Mouse (Mus musculus) MEL (cell line): Measurements from ENCODE around the gene Ndufaf8. TPM values are rescaled to one million over a fixed set of nuclear protein-coding genes. Genes with fewer than 3 reads are reported as not detected.
A peak's percentile ranks its signal among the peaks of the same experiment; 100 is the strongest.

Source experiments
- DNase-seq: peaks from one replicate; pipeline ENCODE4 v3.0.0; 2011; ENCODE audit warnings: low read depth, low spot score
- H3K27ac ChIP-seq: 2 replicates; pipeline ENCODE4 v1.5.1; 2012; ENCODE audit warnings: low read depth, mild to moderate bottlenecking, control low read depth, low read length, moderate library complexity; ENCODE audit not compliant: control insufficient read depth
- H3K27me3 ChIP-seq, 2 experiments: fragments of 150-350 bp in 1 of 2; sonication (generic) in 1 of 2; 2 replicates each; pipeline ENCODE4 v1.6.1; 2012; ENCODE audit warnings: low read length in 2 of 2, mild to moderate bottlenecking in 2 of 2, improper control_type of control experiment in 1 of 2, moderate library complexity in 1 of 2; ENCODE audit not compliant: insufficient read depth in 2 of 2, control insufficient read depth in 1 of 2
- H3K36me3 ChIP-seq, 2 experiments: 2 replicates each; pipeline ENCODE4 v1.6.1; 2012 to 2014; ENCODE audit warnings: low read length in 2 of 2, improper control_type of control experiment in 1 of 2, inconsistent platforms in 1 of 2, mild to moderate bottlenecking in 1 of 2; ENCODE audit not compliant: insufficient read depth in 2 of 2, control insufficient read depth in 1 of 2
- H3K4me1 ChIP-seq, 2 experiments: fragments of 150-350 bp in 1 of 2; sonication (generic) in 1 of 2; 2 replicates each; pipeline ENCODE4 v1.6.1; 2012; ENCODE audit warnings: low read length in 2 of 2, improper control_type of control experiment in 1 of 2, mild to moderate bottlenecking in 1 of 2; ENCODE audit not compliant: insufficient read depth in 2 of 2, control insufficient read depth in 1 of 2
- H3K4me3 ChIP-seq, 2 experiments: fragments of 150-350 bp in 1 of 2; sonication (generic) in 1 of 2; 2 replicates each; pipeline ENCODE4 v1.5.1; 2012; ENCODE audit warnings: low read depth in 2 of 2, low read length in 2 of 2, mild to moderate bottlenecking in 2 of 2, moderate library complexity in 2 of 2, control low read depth in 1 of 2, improper control_type of control experiment in 1 of 2; ENCODE audit not compliant: control insufficient read depth in 1 of 2, insufficient read depth in 1 of 2
- H3K79me2 ChIP-seq: 2 replicates; pipeline ENCODE4 v1.6.1; 2012; ENCODE audit warnings: mild to moderate bottlenecking, low read length, moderate library complexity; ENCODE audit not compliant: control insufficient read depth, poor library complexity, insufficient read depth
- H3K9ac ChIP-seq: 2 replicates; pipeline ENCODE4 v1.6.1; 2012; ENCODE audit warnings: low read depth, mild to moderate bottlenecking, control low read depth, low read length, moderate library complexity; ENCODE audit not compliant: control insufficient read depth, poor library complexity, severe bottlenecking
- H3K9me3 ChIP-seq: fragments of 150-350 bp; sonication (generic); replicated peaks from 2 replicates; pipeline ENCODE4 v1.6.1; 2012; ENCODE audit warnings: mild to moderate bottlenecking, low read length, improper control_type of control experiment, moderate library complexity; ENCODE audit not compliant: insufficient read depth
- CHD1 ChIP-seq: IDR thresholded peaks from 2 replicates; pipeline ENCODE4 v1.6.1; 2012; ENCODE audit warnings: low read depth, mild to moderate bottlenecking, inconsistent platforms, low read length, improper control_type of control experiment
- CTCF ChIP-seq, 3 experiments: IDR thresholded peaks in 2 of 3; conservative IDR thresholded peaks in 1 of 3; 2 replicates each; pipeline ENCODE4 v1.5.1; 2011 to 2012; ENCODE audit warnings: low read length in 3 of 3, low read depth in 2 of 3, mild to moderate bottlenecking in 2 of 3, improper control_type of control experiment in 1 of 3, inconsistent platforms in 1 of 3, mixed read lengths in 1 of 3, moderate library complexity in 1 of 3; ENCODE audit not compliant: control insufficient read depth in 1 of 3, insufficient read depth in 1 of 3, poor library complexity in 1 of 3, severe bottlenecking in 1 of 3
- ELF1 ChIP-seq: IDR thresholded peaks from 2 replicates; pipeline ENCODE4 v1.6.1; 2014; ENCODE audit warnings: low read depth, mild to moderate bottlenecking, inconsistent platforms, low read length, improper control_type of control experiment, moderate library complexity
- EP300 ChIP-seq, 2 experiments: IDR thresholded peaks; 2 replicates each; pipeline ENCODE4 v1.6.1; 2011; ENCODE audit warnings: improper control_type of control experiment in 2 of 2, low read length in 2 of 2, low read depth in 1 of 2, mild to moderate bottlenecking in 1 of 2
- ETS1 ChIP-seq: IDR thresholded peaks from 2 replicates; pipeline ENCODE4 v1.6.1; 2012; ENCODE audit warnings: low read depth, mild to moderate bottlenecking, inconsistent platforms, low read length, improper control_type of control experiment, moderate library complexity
- GATA1 ChIP-seq: IDR thresholded peaks from 2 replicates; pipeline ENCODE4 v1.6.1; 2011; ENCODE audit warnings: low read depth, low read length, improper control_type of control experiment
- MAX ChIP-seq: IDR thresholded peaks from 2 replicates; pipeline ENCODE4 v1.6.1; 2011; ENCODE audit warnings: low read length, improper control_type of control experiment
- MAZ ChIP-seq: IDR thresholded peaks from 2 replicates; pipeline ENCODE4 v1.6.1; 2012; ENCODE audit warnings: low read depth, mild to moderate bottlenecking, inconsistent platforms, low read length, improper control_type of control experiment
- POLR2AphosphoS5 ChIP-seq: IDR thresholded peaks from 2 replicates; pipeline ENCODE4 v1.6.1; 2012; ENCODE audit warnings: low read depth, borderline replicate concordance, mild to moderate bottlenecking, inconsistent platforms, low read length, moderate library complexity, mixed read lengths
- SMC3 ChIP-seq: IDR thresholded peaks from 2 replicates; pipeline ENCODE4 v1.6.1; 2011; ENCODE audit warnings: low read depth, low read length, improper control_type of control experiment
- TBP ChIP-seq: IDR thresholded peaks from 2 replicates; pipeline ENCODE4 v1.8.0; 2011; ENCODE audit warnings: low read depth, low read length, improper control_type of control experiment
- TCF12 ChIP-seq: IDR thresholded peaks from 2 replicates; pipeline ENCODE4 v1.6.1; 2014; ENCODE audit warnings: low read depth, mild to moderate bottlenecking, inconsistent platforms, low read length, improper control_type of control experiment, moderate library complexity
- UBTF ChIP-seq: IDR thresholded peaks from 2 replicates; pipeline ENCODE4 v1.6.1; 2012; ENCODE audit warnings: low read depth, mild to moderate bottlenecking, inconsistent platforms, low read length, improper control_type of control experiment, moderate library complexity, borderline replicate concordance; ENCODE audit not compliant: insufficient read depth
- USF1 ChIP-seq: IDR thresholded peaks from 2 replicates; pipeline ENCODE4 v1.6.1; 2014; ENCODE audit warnings: low read depth, mild to moderate bottlenecking, inconsistent platforms, low read length, improper control_type of control experiment, moderate library complexity
- ZKSCAN1 ChIP-seq: IDR thresholded peaks from 2 replicates; pipeline ENCODE4 v1.6.1; 2012; ENCODE audit warnings: low read depth, mild to moderate bottlenecking, inconsistent platforms, low read length, improper control_type of control experiment, moderate library complexity
- ZMIZ1 ChIP-seq: IDR thresholded peaks from 2 replicates; pipeline ENCODE4 v1.6.1; 2012; ENCODE audit warnings: low read depth, mild to moderate bottlenecking, inconsistent platforms, low read length, improper control_type of control experiment, moderate library complexity
- ZNF384 ChIP-seq: IDR thresholded peaks from 2 replicates; pipeline ENCODE4 v1.6.1; 2012; ENCODE audit warnings: low read depth, mild to moderate bottlenecking, inconsistent platforms, low read length, improper control_type of control experiment
- polyA plus RNA-seq, 2 experiments: library from polyadenylated mRNA; stranded (reverse) in 1 of 2; unstranded in 1 of 2; fragments of >175 nt in 1 of 2; fragments of >200 nt in 1 of 2; gene quantifications; 2 replicates each; pipeline versions ENCODE4 v1.2.1 to v1.2.4; 2012; ENCODE audit warnings: low replicate concordance in 2 of 2, low read depth in 1 of 2; ENCODE audit not compliant: insufficient read length in 2 of 2, insufficient read depth in 1 of 2, missing spikeins in 1 of 2
- total RNA-seq: library from RNA; depleted of rRNA; stranded (reverse); fragments of 300-350 nt; gene quantifications from 2 replicates; pipeline ENCODE4 v1.2.3, GENCODE M21; 2012; rRNA removed

Gene Ndufaf8
- total and polyA plus RNA-seq, 3 experiments = 77.6 to 120 TPM; not detected in 1

- DNase-seq = no peak
- TF ChIP-seq ZKSCAN1 (no peak), ETS1 (no peak), MAZ (no peak), SMC3 (no peak), CTCF (IDR thresholded peaks at IDR 0.05 in 2 of 3, conservative IDR thresholded peaks at IDR 0.05 in 1 of 3; ENCODE audit: control insufficient read depth in 1 of 3, insufficient read depth in 1 of 3, low read depth in 2 of 3, low read length in 3 of 3, poor library complexity in 1 of 3, severe bottlenecking in 1 of 3) (no peak), USF1 (no peak), TBP (no peak), POLR2AphosphoS5 (no peak), ZMIZ1 (no peak), EP300 (IDR thresholded peaks at IDR 0.05; ENCODE audit: low read depth in 1 of 2, low read length in 2 of 2) (no peak), ELF1 (no peak), UBTF (no peak), MAX (no peak)
- Histone ChIP-seq H3K9ac (no peak overlapping the region), H3K79me2 (peaks cover 41% of the 10 kb centered on the region), H3K9me3 (no peaks in the 10 kb centered on the region), H3K36me3 (peaks cover 0 to 14% of the 10 kb centered on the region in 2 experiments; a peak in 3 of 4 replicates), H3K4me3 (no peak overlapping the region), H3K27me3 (no peaks in the 10 kb centered on the region), H3K27ac (no peak overlapping the region), H3K4me1 (peaks cover 6 to 18% of the 10 kb centered on the region in 2 experiments)
Observed at GRCm38 (mm10) chr11:120148201-120148855, 49.6 kb downstream of the Ndufaf8 start.

GRCm38 (mm10) chr11:120149510-120150200 is 50.9 kb downstream of the Ndufaf8 start:
- Histone ChIP-seq H3K9ac (peak overlapping the region; percentile 83), H3K4me1 (peaks cover 6 to 18% of the 10 kb centered on the region in 2 experiments), H3K27ac (no peak overlapping the region), H3K36me3 (peaks cover 0 to 14% of the 10 kb centered on the region in 2 experiments; a peak in 3 of 4 replicates), H3K4me3 (peak overlapping the region; percentile 62 to 78), H3K79me2 (peaks cover 39% of the 10 kb centered on the region), H3K9me3 (no peaks in the 10 kb centered on the region), H3K27me3 (no peaks in the 10 kb centered on the region)
- peak; percentile 61 for DNase-seq
- peak in 1 of 2 experiments; percentile 18; a peak in 1 of 4 replicates for TF ChIP-seq EP300 (IDR thresholded peaks at IDR 0.05; ENCODE audit: low read depth in 1 of 2, low read length in 2 of 2)
- peak; percentile 51 for TF ChIP-seq GATA1
- 0 out of 2 replicates have a peak, but pooled peaks have one; percentile 75 for TF ChIP-seq CHD1
- TF ChIP-seq TCF12 = no peak
- peak; percentile 32; the same call in 1 of the 2 replicates for TF ChIP-seq ZNF384

Other genes with a start within 250 kb of the Ndufaf8 start
- 73.8 and 76.7 TPM in 2 replicates for gene Chmp6, start 185.5 kb upstream of the Ndufaf8 start, total RNA-seq
- gene Chmp6, start 185.5 kb upstream of the Ndufaf8 start, polyA plus RNA-seq = 10 to 100 TPM in 1 of 2 experiments, not detected in 1; 58.3 TPM
- gene Baiap2, start 156.2 kb upstream of the Ndufaf8 start, total RNA-seq = 31.3 and 32.8 TPM in 2 replicates
- gene Baiap2, start 156.2 kb upstream of the Ndufaf8 start, polyA plus RNA-seq = 10 to 100 TPM in 1 of 2 experiments, not detected in 1; 27.5 TPM
- 0.04 TPM in 1 of 2 replicates, not detected in the other for gene Aatk, start 51.8 kb upstream of the Ndufaf8 start, total RNA-seq
- not detected for gene Aatk, start 51.8 kb upstream of the Ndufaf8 start, polyA plus RNA-seq
- gene Cep131, start 12.1 kb upstream of the Ndufaf8 start, total RNA-seq = 17.6 and 21.6 TPM in 2 replicates
- gene Cep131, start 12.1 kb upstream of the Ndufaf8 start, polyA plus RNA-seq = 10 to 100 TPM in 1 of 2 experiments, not detected in 1; 26.6 TPM
- 12.6 and 16.6 TPM in 2 replicates for gene Tepsin, start 197 bp upstream of the Ndufaf8 start, total RNA-seq
- gene Tepsin, start 197 bp upstream of the Ndufaf8 start, polyA plus RNA-seq = 10 to 100 TPM in 1 of 2 experiments, not detected in 1; 14.3 TPM
- 71.3 and 78.2 TPM in 2 replicates for gene Slc38a10, start 52.4 kb downstream of the Ndufaf8 start, total RNA-seq
- 10 to 100 TPM in 1 of 2 experiments, not detected in 1; 80.7 TPM for gene Slc38a10, start 52.4 kb downstream of the Ndufaf8 start, polyA plus RNA-seq
- 0.03 and 0.04 TPM in 2 replicates for gene Bahcc1, start 134.0 kb downstream of the Ndufaf8 start, total RNA-seq
- under 1 TPM in 1 of 2 experiments, not detected in 1; 0.26 TPM for gene Bahcc1, start 134.0 kb downstream of the Ndufaf8 start, polyA plus RNA-seq
- gene Actg1, start 249.6 kb downstream of the Ndufaf8 start, total RNA-seq = 1,328 and 1,871 TPM in 2 replicates
- gene Actg1, start 249.6 kb downstream of the Ndufaf8 start, polyA plus RNA-seq = 1,000 to 10,000 TPM in 1 of 2 experiments, 100 to 1,000 TPM in 1; 899 to 1,784 TPM